Mouse (Mus musculus) induced T-regulatory cell, adult 2 months (primary cell): ENCODE measurements around the gene Map3k7.

Experiments used
- DNase-seq: peaks from one replicate; pipeline ENCODE4 v3.0.0-alpha.2; 2012; ENCODE audit warnings: low read depth

Gene Map3k7

DNA sequence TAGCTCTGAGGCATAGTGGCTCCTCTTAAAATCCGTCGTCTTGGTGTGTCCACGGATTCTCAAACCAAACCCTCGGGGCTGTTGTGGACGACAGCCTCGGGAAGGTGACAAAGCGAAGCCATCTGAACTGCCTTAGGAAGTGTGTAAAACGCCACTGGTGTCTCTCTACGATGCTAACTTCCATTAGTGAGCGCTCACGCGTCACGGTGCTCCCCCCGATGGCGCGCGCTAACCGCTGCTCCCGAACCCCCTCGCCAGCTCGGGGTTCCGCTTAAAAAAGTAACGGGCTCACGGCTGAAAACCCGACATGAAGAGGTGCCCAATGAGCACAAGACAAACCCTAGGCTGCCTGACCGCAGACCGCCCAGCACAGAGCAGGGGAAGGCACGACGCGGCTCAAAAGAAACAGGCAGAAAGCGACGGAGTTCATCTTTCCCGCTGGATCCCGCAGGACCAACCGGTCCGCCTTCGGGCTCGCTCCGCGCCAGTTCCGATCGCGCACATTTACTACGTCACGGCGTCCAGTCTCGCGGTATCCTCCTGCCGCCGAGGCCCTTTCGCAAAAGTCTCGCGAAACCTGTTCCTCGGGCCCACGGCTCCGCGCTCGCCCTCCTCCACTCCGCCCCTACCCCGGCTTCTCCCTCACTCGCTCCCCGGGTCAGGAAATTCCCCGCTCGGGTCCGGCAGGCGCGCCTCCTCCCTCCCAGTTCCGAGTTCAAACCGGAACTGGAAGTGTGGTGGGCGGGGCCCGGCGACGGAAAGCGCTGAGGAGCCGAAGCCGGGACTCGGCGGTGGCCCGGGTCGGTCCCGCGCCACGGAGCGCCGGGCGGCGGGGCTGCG is at the start of gene Map3k7:
Gene Map3k7, plus strand, starts transcription at position 744 of the 840 bp plus-strand sequence.
- peak; percentile 96 for DNase-seq

DNA sequence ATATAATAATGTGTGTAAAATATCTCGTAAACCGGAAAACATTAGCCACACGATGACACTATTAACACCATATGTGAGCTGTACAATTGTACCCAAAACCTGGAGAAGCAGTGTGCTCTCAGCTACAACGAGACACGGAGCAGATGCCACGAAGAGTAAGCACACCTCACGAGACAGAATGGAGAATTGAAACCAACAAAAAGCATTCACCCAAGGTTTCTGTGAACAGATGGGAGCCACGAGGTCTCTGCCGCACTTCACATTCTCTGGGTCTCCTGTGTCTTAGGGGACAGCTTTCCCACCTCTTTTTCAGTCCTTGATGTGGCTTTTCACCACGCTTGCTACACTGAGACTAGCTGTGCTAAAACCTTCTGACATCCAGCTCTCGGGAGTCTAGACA is 48.8 kb upstream of the Map3k7 start:
- DNase-seq = no peak

DNA sequence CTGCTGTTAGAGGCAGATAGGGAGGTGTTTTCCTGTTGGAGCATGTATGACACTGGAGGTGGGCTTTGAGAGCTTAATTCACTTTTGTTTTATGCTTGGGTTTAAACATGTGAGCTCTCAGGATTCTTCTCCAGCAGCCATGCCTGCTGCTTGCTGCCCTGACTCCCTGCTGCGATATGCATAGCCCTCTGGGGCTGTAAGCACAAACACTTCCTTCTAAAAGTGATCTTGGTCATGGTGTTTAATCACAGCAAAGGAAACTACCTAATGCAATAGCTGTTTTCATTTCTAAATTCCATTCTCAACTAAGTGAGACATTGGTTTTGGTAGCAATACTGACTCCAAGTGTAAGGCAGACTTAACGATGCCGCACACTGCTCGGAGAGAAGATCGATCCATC is 45.2 kb upstream of the Map3k7 start:
- DNase-seq = no peak

DNA sequence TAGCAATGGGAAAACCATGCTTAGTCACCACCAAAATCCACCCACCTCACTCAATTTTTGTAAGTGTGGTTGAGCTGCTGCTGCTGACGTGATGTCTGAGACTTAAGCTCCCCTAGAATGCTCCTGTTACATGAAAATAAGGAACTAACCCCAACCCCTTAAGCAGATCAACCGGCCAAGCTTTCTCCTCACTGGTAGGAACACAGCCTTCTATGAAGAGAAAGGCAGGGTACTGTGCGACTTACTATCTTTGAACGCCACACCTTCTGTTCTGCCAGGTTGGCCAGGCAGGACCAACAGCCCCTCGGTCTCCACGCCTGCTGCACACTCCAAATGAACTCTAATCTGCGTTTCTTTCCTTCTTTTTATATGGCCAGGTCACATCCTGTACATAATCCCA is 41.7 kb upstream of the Map3k7 start:
- DNase-seq = no peak

DNA sequence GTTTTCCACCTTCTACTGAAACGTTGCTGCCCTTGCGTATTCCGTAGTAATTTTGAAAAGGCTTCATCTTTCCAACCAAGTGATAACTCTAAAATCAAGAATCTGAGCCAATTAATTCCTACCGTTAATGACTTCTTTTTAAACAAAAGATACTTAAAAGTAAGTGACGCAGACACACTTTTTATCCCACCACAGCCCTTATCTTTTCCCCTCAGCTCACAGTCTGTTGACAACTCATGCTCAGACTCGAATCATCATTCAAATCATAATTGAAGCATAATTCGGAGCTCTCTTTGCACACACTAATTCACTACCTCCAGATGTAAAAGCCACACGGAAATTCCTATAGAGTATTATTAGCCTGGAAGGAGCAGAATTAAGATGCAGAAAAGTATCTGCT is 40.5 kb upstream of the Map3k7 start:
- no peak for DNase-seq

DNA sequence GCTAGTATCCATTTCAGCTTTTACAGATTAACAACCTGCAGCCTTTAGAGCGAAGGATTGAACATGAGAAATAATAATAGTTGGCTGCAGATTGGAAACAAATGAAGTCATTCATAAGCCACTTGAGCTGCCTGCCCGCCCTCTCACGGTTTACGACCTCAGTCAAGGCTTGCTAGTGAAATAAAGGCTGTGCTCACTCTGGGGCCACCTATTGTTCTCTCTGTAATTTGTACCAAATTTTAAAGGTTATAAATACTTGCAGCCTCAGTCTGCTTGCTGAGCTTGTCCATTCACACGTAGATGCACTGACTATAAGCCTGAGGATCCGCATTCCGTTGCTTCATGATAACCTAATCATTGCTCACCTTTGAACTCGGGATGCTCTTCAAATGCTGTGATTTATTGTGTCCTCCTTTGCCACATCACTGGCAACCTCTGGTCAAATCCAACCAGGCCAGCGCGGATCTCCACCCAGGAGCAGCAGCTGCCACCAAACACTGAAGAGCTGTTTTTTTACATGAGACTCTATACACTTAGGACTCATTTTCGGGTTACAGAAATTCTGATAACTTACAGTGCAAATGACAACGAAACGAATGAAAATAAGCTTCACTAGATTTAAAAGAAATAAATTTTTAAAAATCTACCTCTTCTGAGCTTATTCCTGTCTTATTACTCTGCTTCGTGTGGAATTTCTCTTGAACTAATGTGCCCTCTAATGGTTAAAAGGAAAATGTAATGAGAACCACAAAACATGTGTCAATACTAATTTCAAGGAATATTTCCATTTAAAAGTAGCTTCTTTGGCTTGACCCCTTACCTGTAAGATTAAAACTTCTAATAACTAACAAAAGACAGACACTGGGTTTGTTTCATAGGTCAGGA is 39.4 kb upstream of the Map3k7 start:
- DNase-seq = no peak

DNA sequence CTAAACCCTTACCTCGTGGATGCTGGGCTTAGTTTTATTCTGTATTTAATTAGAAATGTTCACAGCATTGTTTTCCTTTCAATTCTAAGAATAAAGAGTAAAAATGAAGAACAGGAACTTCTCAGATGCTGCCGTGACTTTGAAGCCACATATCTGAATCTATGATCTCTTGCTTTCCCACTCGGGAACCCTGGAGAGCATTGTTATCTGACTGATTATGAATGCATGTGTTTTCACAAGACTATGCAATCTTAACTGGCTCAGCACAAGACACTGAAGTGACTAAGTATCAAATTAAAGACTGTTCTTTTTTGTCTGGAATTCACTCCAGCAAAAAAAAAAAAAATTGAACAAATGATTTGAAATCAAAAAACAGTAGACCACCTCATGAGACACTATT is 30.7 kb upstream of the Map3k7 start:
- DNase-seq = no peak

DNA sequence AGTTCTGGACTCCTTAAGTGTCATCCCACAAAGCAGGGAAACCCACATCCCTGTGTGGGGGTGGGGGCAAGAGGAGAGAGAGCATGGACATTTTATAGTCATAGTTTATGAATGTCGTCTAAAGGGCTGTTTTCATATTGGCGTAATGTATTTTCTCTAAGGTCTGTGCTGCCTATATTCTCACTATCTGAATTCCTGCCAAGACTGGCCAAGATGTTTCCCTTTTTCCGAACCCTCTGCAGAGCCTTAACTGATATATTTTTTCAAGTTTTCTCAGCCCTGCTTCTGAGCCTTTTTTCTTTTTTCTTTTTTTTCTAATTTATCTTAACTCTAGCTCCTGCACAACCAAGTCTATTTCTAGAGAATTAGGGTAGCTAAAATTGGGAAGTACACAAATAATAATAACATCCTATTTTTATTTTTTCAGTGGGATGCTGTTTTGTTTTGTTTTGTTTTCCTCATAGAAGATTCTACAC is 28.0 kb upstream of the Map3k7 start:
- DNase-seq = no peak

DNA sequence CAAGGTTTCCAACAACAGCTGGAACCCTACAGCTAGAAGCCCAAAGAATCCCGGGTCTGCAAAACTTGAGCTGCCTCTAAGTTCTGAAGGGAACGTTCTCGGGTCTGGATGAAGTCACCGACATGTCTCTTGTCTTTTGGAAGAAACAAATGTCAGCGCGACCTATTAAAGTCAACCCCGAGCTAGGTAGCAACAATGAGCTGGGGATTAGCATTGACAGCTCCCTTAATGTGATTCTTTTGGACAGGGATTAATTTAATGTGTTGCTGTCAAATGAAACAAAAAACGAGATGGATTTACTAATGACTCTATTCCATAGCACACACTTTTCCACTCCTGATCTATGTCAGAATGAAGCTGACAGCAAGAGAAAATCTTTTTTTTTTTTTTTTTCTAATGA is 27.5 kb upstream of the Map3k7 start:
- no peak for DNase-seq

DNA sequence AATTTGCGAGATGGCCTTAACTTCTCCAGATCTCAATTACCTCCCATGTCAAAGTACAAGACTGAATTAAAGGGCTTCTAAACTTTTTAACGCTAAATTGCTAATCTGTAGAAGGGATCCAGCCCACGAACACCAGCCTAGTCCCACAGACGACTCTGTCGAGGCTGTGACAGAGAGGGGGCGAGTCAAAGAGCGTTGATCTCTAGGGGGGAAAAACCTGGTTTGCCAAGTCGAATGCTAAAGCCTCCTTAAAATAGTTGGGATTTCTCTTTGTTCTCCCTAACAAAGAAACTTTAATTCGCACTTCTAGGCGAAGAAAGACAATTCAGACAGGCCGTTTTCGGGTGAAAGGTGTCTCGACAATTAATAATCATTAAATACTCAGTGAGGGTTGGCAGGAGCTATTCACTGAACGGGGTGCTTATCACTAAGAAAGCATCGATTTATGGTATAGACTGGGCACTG is 27.0 kb upstream of the Map3k7 start:
- DNase-seq = no peak

DNA sequence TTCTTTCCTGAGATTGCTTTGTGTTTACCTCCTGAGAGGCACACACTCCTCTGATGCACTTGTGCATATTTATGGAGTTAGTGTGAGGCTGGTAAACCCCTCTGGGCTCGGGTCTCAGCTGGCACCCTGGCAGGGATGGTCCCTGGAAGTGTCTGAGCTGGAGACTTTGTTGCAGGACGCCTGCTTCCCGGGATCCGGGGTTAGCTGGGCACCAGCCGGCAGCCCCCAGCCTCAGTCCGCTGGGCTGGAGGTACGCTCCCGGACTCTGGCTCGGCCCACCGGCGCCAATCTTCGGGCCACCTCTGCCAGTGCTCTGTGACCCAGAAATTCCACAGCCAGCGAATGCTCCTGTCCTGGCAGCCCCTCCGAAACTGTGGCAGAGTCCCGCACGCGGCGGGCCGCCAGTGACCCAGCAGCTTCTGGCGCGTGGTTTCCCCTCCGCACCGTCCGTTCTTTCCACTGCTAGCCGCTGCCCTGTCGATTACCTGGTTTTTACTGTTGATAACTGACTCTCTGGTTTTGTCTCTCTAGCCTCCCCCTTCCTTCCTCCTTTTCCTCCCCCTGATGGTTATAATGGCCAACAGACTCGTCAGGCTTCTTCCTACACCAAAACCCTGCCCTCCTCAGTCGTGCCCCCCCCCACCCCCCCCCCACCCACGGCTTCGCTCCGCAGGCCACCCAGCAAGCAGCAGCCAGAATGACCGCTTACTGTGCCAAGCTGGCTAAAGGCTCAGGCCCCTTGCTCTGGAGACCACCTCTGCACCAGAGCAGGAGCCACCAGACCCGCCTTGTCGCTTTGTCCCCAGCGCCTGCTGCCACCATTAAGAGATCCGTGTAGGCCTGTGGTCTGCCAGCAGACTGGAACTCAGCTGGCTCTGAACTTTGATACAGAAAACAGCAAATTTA is 26.3 kb upstream of the Map3k7 start:
- no peak for DNase-seq

DNA sequence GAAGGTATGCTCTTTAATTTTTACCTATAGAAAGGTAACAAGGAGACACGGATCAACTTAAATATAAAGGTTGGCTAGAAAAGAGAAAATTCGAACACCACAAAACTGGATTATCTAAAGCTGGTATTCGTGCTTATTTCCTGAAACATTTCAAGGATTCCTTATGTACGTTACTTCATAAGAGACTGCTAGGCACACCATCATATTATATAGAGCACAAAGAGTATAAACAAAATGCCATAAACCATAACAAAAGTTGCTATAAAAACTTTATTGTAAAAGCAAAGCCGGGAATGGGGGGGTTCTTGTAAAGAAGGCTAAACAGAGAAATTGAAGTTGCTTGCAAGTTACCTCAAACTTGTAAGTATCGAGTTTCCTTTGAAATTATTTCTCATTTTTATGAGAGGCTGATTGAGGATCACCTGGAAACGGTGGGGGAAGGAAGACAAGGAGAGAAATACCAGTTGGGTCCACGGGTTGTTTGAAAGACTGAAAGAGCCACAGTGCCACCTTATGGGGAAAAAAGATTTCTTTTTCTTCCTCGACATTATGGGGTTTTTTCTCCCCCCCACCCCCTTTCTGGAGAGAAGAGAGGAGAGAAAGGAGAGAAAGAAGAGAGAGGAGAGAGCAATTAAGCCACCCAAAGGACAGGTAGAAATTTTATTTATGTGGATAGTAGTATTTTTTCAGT is 25.3 kb upstream of the Map3k7 start:
- peak; percentile 48 for DNase-seq

DNA sequence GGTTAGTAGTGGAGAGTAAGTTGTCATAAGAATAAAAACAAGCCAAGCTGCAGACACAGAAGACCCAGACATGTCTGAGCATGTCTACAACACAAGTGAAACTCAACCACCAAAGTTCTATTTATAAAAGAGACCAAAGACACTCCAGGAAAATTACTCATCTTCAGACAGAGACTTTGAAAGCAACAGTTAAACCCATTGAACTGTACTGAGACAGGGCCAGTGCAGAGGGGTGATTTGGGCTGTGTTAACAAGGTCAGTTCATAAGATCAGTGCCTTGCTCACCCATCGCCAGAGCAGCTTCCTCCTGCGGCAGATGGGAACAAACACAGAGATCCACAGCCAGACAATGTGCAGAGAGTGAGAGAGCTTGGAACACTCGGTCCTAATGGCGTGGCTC is 22.3 kb upstream of the Map3k7 start:
- peak; percentile 14 for DNase-seq

DNA sequence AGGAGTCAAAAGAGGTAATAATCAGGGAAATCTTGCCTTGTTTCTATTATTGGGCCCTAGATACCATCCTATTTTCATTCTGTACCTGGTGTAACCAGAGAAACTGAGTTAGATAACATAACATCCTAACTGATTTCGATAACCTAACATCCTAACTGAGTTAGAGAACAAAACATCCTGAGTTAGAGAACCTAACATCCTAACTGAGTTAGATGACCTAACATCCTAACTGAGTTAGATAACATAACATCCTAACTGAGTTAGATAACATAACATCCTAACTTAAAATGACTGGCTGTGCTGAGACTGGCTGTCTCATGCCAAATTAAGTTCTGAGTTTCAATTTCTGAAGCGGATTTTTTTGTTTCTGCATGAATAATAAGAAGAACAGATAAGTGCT is 20.9 kb upstream of the Map3k7 start:
- no peak for DNase-seq

DNA sequence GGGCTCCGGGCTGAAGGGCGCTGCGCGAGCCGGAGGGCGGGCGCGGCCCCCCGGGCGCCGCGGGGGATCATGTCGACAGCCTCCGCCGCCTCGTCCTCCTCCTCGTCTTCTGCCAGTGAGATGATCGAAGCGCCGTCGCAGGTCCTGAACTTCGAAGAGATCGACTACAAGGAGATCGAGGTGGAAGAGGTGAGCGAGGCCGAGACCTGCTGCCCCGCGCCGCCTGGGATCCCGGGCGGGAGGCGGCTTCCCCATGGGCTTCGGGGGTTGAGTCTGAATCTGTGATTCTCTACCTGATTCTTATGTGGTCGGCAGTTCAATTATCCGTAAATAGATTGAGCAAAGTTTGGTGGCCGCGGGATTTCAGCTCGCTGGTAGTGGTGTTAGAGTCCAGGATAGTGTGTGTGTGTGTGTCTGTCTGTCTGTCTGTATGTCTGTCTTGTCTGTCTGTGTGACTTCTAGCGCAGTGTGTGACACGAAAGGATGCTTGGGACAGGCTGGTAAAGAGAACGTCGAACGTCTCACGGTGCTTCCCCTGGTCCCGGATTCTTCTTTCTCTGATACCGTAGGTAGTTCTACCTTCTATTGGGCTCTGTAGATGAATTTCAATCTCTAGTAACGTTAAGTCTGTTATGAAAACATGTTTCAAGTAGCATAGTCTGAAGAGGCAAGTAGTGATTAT is 438 bp downstream of the Map3k7 start:
- peak; percentile 67 for DNase-seq

DNA sequence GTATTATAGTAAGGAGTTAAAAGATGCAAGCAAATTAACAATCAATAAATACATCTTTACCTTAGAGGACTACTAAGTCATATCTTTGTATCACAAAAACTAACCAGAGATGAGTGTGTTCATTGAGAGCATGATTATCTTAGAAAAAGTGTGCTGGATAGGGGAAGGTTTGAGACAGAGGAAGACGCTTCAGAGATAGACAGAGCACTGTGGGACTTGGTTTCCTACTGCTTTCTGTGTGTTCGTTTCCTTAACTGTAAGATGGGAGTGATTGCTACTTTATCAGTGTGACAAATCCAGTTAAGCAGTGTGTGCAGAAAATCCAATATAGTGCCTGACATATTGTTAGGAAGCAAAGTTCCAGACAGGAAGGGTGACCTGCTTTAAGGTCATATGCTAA is 1.3 kb downstream of the Map3k7 start:
- DNase-seq = peak; percentile 28

DNA sequence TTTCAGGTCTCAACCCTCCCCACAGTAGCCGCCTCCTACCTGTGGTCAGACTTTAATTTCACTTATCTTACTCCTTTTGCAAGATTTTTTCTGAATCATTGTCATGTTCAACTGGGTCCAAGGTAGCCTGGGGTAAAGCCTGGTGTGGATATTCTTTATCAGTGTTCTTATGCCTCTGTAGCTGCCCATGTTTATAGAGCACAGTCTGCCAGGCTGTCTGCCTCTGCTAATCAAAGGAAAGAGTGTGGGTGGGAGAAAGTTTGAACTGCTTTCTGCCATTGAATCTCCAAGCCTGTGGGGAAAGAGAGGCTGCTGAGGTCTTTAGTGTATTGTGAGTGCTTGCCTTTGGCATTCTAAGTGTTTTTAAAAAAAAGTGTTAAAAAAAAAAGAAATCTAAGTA is 7.5 kb downstream of the Map3k7 start:
- DNase-seq = no peak

DNA sequence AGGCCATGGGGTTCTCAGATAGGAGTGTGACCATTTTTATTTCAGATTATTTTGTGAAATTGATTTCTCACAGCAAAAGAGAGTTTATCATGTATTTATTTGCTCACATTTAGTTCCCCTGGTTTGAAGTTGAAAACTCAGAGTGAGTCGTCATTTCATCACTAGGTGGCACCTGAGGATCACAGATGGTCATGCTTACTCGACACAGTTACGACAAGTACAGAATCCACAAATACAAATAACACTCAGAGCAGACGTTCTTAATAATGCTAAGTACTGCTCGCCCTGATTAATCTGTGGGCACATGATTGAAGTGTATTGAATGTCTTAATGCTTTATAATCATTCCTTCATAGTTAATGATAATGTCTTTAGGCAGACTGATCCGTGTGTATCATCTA is 8.3 kb downstream of the Map3k7 start:
- peak; percentile 57 for DNase-seq

DNA sequence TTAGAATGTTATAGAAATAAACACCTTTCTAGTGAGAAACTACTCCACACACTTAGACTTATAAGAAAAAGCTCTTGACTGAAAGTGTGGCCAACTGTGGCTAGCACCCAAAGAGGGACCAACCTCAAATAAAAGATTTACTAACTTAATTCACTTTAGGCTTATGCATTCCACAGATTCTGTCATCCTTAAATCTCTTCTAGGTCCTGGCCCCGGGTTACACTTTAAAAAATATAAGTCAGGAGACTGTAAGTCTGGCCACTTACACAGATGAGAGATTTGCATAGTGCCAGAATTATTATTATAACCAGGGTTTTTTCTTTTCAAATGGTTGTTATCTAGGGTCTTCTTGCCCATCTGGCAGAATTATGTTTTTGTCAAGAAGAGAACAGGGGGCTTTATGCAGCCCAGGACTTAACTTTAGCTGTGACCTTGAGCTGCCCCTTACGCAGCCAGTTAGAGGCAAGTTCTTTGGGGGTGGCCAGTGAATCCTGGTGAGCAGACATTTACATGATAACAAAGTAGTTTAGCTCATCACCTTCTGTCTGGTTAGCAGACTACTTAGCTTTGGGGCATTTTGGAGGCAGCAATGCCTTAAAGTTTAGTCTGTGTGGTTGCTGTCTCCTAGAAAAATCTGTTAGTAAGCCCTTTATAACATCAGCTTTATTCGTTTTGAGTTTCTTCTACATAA is 11.5 kb downstream of the Map3k7 start:
- DNase-seq = no peak

DNA sequence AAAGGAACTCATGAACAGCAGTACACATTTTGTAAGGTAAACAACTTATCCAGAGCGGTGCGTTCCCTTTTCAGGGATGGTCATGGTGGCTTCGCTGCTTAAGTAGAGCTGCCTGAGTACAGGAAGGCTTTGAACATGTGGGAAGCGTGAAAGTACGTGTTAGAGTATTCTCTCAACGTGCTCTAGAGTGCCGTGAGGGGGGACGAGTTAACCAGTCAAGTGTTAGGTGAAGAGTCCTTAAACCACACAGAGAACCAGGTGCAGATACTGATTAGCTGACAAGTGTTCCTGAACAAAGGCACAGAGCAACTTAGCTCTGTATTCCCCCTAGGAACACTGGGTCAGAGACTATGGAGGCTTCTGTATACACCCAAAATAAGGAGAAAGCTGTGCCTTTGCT is 18.0 kb downstream of the Map3k7 start:
- no peak for DNase-seq
